Mouse (Mus musculus): ENCODE measurements around the gene Ubap1l.

- TF ChIP-seq CTCF (conservative IDR thresholded peaks at IDR 0.05 in 1 of 2, IDR thresholded peaks at IDR 0.05 in 1 of 2; ENCODE audit: low read depth in 2 of 2, low read length in 2 of 2) (no peak), JUND (conservative IDR thresholded peaks at IDR 0.05; ENCODE audit: low read depth, low read length) (no peak), POLR2A (IDR thresholded peaks at IDR 0.05; ENCODE audit: low read depth, low read length) (no peak), SIN3A (IDR thresholded peaks at IDR 0.05; ENCODE audit: low read length) (no peak), USF2 (conservative IDR thresholded peaks at IDR 0.05; ENCODE audit: low read depth, low read length) (no peak), USF1 (IDR thresholded peaks at IDR 0.05; ENCODE audit: low read depth, low read length) (no peak), TBP (conservative IDR thresholded peaks at IDR 0.05; ENCODE audit: low read depth, low read length) (no peak), GABPA (IDR thresholded peaks at IDR 0.05; ENCODE audit: insufficient replicate concordance, low read depth, low read length) (no peak), EP300 (IDR thresholded peaks at IDR 0.05; ENCODE audit: low read length) (no peak), MAX (IDR thresholded peaks at IDR 0.05; ENCODE audit: low read length) (no peak), TCF12 (IDR thresholded peaks at IDR 0.05; ENCODE audit: low read depth, low read length) (no peak), MYC (IDR thresholded peaks at IDR 0.05; ENCODE audit: low read depth, low read length) (no peak), MXI1 (IDR thresholded peaks at IDR 0.05; ENCODE audit: low read depth, low read length) (no peak), ZMIZ1 (IDR thresholded peaks at IDR 0.05; ENCODE audit: low read depth, low read length) (no peak)
These were observed 33.5 kb downstream of the Ubap1l start for GRCm38 (mm10) chr9:65394360-65394759.

Data from CH12.LX (cell line).